Mouse (Mus musculus): ENCODE measurements around the gene Plcb1. TPM values are rescaled to one million over a fixed set of nuclear protein-coding genes. Genes with fewer than 3 reads are reported as not detected.
"Not testable (repeated sequence)": the region's sequence is repeated elsewhere in the genome, so short reads cannot be mapped to it uniquely, and the experiment has no call there.

Plcb1 gene
- polyA plus RNA-seq, 1 experiment = 0.11 TPM

DNA sequence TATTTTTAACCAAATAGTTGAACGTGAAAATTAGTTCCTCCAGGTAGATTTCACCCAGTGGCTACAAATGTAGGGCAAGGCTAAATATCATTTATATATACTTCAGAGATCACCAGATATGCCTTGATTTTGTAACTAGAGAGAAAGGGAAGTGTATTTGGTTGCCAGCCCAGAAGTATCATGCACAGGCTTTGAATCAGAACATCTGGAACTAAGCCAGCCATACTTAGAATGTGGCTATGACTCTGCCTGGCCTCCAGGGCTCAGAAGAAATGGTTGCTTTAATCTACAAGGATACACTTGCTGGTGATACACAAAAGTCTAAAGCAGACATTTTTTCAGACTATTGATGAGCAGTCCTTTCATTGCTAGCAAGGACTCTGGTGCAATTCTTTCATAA is 191.8 kb downstream of the Plcb1 start:
- Histone ChIP-seq H3K4me1 (ENCODE audit: control insufficient read depth, insufficient read depth, low read length) (no peaks in the 10 kb centered on the region), H3K27ac (ENCODE audit: insufficient read depth, low read depth, low read length) (no peak overlapping the region), H3K4me3 (ENCODE audit: insufficient read depth, low read length) (no peak overlapping the region)
- TF ChIP-seq POLR2A (IDR thresholded peaks at IDR 0.05; ENCODE audit: borderline replicate concordance, low read depth, low read length) (no peak), CTCF (IDR thresholded peaks at IDR 0.05; ENCODE audit: low read depth, low read length) (no peak)

DNA sequence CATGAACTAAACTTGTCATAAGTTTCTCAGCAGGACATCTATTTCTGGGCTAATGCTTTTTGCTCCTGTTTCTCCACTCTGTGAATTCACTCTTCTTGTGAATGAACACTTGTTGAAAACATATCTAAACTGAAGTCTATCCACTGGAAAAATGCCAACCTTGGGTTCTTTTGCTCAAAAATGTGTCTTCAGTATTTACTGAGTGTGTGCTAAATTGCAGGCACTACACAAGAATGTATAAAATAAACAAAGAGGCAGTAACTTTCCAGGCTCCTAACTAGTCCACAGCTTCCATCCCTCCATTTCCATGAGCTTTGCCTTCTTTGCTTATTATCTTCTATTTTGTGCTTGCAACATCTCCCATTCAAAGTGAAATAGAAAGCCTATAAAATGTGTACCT is 195.5 kb downstream of the Plcb1 start:
- no peak overlapping the region for H3K4me3 ChIP-seq (ENCODE audit: insufficient read depth, low read length)
- no peaks in the 10 kb centered on the region for H3K4me1 ChIP-seq (ENCODE audit: control insufficient read depth, insufficient read depth, low read length)
- H3K27ac ChIP-seq (ENCODE audit: insufficient read depth, low read depth, low read length) = no peak overlapping the region
- TF ChIP-seq CTCF (IDR thresholded peaks at IDR 0.05; ENCODE audit: low read depth, low read length) (no peak), POLR2A (IDR thresholded peaks at IDR 0.05; ENCODE audit: borderline replicate concordance, low read depth, low read length) (no peak)

DNA sequence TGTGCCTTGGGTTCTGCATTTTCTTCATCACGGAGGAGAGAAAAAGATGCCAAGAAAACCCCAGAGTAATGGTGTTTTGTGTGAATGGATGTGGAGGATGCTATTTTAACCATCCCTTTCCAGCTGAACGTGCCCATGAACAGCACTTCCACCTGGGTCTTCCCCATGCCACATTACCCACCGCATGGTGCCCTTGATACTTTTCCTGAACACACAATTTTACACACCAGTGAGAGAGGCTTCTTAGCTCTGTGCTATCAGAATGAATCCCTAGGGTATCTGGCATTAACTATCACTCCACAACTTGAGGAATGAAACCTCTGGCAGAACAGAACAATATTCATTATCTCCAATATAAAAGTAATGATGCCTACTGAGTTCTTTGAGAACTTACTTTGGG is 199.0 kb downstream of the Plcb1 start:
- Histone ChIP-seq H3K4me1 (ENCODE audit: control insufficient read depth, insufficient read depth, low read length) (no peaks in the 10 kb centered on the region), H3K4me3 (ENCODE audit: insufficient read depth, low read length) (no peak overlapping the region), H3K27ac (ENCODE audit: insufficient read depth, low read depth, low read length) (no peak overlapping the region)
- TF ChIP-seq CTCF (IDR thresholded peaks at IDR 0.05; ENCODE audit: low read depth, low read length) (no peak), POLR2A (IDR thresholded peaks at IDR 0.05; ENCODE audit: borderline replicate concordance, low read depth, low read length) (no peak)

DNA sequence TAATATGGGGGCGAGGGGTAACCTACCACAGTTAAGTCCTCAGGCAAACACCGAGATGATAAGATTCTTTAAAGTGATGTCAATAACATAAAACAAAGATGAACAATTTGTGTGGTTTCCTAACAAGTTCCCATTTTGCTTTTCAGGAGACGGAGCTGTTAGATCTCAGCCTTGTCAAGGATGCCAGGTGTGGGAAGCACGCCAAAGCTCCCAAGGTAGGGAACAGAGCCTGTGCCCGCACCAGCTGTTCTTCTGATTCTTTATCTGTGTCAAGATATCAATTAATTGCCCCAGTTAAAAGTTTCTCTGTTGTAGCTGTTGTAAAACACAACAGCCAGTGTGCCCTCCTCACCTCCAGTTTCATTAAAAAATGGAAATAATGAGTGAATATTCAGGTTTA is 202.1 kb downstream of the Plcb1 start:
- Histone ChIP-seq H3K4me1 (ENCODE audit: control insufficient read depth, insufficient read depth, low read length) (no peaks in the 10 kb centered on the region), H3K4me3 (ENCODE audit: insufficient read depth, low read length) (no peak overlapping the region), H3K27ac (ENCODE audit: insufficient read depth, low read depth, low read length) (no peak overlapping the region)
- TF ChIP-seq POLR2A (IDR thresholded peaks at IDR 0.05; ENCODE audit: borderline replicate concordance, low read depth, low read length) = no peak
- TF ChIP-seq CTCF (IDR thresholded peaks at IDR 0.05; ENCODE audit: low read depth, low read length) = no peak

DNA sequence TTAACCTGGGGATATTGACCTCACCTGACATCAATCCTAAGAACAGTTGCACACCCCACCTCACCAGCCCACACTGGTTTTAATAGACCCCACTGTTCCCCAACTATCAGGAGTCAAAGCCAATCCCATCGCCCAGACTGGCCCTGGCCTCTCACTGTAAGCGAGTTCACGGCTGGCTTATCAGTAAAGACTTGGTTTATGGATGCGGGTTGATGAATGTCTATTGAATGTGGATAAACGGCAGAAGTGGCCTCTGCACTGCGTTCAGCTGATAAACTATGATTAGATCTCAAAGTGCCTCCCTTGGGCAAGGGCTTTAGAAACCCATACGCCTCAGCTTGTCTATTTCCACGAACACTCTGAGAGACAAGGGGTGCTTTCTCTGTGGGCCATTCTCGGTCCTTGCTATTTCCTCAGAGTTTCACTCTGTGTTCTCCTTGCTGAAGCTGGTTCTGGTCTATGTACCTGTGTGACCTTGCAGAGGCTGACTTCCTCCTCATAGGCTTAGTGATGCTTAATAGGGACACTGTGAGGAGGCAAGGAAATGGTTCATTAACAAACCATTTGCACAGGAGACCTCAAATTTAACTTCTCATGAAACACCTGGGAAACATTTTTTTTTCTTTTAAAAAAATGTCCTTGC is 203.9 kb downstream of the Plcb1 start:
- Histone ChIP-seq H3K27ac (ENCODE audit: insufficient read depth, low read depth, low read length) (no peak overlapping the region), H3K4me3 (ENCODE audit: insufficient read depth, low read length) (no peak overlapping the region), H3K4me1 (ENCODE audit: control insufficient read depth, insufficient read depth, low read length) (no peaks in the 10 kb centered on the region)
- TF ChIP-seq POLR2A (IDR thresholded peaks at IDR 0.05; ENCODE audit: borderline replicate concordance, low read depth, low read length) (no peak), CTCF (IDR thresholded peaks at IDR 0.05; ENCODE audit: low read depth, low read length) (no peak)

DNA sequence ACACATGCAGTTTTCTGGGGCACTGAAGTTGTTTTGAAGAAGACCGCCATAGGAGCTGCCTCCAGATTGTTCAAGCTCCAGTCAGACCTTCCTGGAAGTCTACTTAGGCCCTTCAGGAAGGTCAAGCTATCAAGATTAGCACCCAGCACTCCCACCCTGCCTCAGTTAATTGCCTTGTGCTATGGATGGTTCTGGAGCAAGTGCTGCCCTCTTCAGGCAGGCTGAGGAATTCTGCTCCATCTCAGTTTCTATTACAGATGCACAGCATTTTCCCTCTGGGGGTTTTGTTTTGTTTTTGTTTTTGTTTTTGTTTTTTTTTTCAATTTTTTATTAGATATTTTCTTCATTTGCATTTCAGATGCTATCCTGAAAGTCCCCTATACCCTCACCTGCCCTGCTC is 221.3 kb downstream of the Plcb1 start:
- TF ChIP-seq POLR2A (IDR thresholded peaks at IDR 0.05; ENCODE audit: borderline replicate concordance, low read depth, low read length) (no peak), CTCF (IDR thresholded peaks at IDR 0.05; ENCODE audit: low read depth, low read length) (no peak)
- H3K27ac ChIP-seq (ENCODE audit: insufficient read depth, low read depth, low read length) = no peak overlapping the region

DNA sequence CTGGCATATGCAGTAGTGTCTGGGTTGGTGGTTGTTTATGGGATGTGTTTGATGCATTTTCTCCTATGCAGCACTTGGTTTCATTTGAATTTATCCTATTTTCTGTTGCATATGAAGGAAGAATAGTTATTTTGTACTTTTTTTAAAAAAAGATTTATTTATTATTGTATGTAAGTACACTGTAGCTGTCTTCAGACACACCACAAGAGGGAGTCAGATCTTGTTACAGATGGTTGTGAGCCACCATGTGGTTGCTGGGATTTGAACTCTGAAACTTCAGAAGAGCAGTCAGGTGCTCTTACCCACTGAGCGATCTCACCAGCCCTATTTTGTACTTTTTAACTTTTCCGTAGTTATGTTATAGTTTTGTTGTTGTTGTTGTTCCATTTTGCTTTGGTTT is 222.0 kb downstream of the Plcb1 start:
- not testable (repeated sequence) for H3K27ac ChIP-seq (ENCODE audit: insufficient read depth, low read depth, low read length); H3K4me1 ChIP-seq (ENCODE audit: control insufficient read depth, insufficient read depth, low read length); H3K4me3 ChIP-seq (ENCODE audit: insufficient read depth, low read length)

More for the DNA sequence above, 221.3 kb downstream of the Plcb1 start:
- Histone ChIP-seq H3K4me1 (ENCODE audit: control insufficient read depth, insufficient read depth, low read length) (no peaks in the 10 kb centered on the region), H3K4me3 (ENCODE audit: insufficient read depth, low read length) (no peak overlapping the region)

DNA sequence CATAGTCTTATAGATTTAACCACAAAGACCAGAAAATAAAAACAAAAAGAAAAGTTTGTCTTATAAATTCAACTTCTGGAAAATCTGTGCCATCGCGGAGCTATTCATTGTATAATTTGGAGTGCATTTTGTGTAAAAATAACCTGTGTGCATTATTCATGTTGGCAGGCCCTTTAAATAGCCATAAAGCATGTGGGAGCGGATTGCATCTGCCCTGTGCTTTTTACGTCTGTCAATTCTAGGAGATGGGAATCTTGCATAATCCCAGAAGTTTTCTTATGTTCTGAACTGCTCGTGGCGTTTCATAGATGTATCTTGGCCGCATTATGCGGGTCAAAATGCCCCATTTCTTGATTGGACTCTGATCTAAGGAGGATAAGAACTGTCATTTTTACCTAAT is 224.5 kb downstream of the Plcb1 start:
- Histone ChIP-seq H3K4me1 (ENCODE audit: control insufficient read depth, insufficient read depth, low read length) (no peaks in the 10 kb centered on the region), H3K4me3 (ENCODE audit: insufficient read depth, low read length) (no peak overlapping the region), H3K27ac (ENCODE audit: insufficient read depth, low read depth, low read length) (no peak overlapping the region)
- TF ChIP-seq POLR2A (IDR thresholded peaks at IDR 0.05; ENCODE audit: borderline replicate concordance, low read depth, low read length) = no peak

DNA sequence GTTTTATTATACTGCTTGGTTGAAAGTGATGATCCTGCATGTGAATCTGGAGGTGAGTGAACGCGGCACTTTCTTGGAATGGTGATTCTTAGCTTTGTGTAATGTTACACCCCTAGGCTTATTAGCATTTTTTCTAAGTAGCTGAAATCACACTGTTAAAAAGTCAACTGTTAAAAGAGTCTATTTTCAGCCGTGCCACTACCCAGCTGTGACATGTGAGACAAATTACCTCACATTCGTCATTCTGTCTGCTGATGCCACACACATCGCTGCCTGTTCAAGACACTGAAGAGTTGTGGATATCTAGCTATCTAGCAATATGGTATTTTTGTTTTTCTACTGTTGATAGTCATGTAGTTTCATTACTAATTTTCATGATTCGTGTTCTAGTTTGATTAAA is 229.6 kb downstream of the Plcb1 start:
- H3K27ac ChIP-seq (ENCODE audit: insufficient read depth, low read depth, low read length) = no peak overlapping the region
- H3K4me1 ChIP-seq (ENCODE audit: control insufficient read depth, insufficient read depth, low read length) = no peaks in the 10 kb centered on the region
- TF ChIP-seq CTCF (IDR thresholded peaks at IDR 0.05; ENCODE audit: low read depth, low read length) (no peak), POLR2A (IDR thresholded peaks at IDR 0.05; ENCODE audit: borderline replicate concordance, low read depth, low read length) (no peak)
- no peak overlapping the region for H3K4me3 ChIP-seq (ENCODE audit: insufficient read depth, low read length)

DNA sequence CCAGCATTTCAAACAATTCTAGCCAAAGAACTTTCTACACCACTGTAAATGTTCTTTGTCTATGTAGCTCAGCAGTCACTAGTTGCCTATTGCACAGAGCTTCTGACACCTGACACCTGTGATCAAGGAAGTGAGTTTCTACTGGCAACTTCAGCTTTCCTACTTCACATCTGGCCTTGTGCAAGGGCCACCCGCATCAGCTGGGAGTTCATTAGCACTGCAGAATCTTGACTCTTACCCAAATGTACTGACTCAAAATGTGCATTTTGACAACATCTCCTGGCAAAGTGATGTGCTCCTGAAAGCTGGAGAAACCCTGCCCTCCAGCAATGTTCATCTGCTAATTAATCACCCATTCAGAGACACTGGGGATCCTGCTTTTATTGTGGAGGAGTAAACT is 232.4 kb downstream of the Plcb1 start:
- TF ChIP-seq POLR2A (IDR thresholded peaks at IDR 0.05; ENCODE audit: borderline replicate concordance, low read depth, low read length) (no peak), CTCF (IDR thresholded peaks at IDR 0.05; ENCODE audit: low read depth, low read length) (no peak)
- no peak overlapping the region for H3K27ac ChIP-seq (ENCODE audit: insufficient read depth, low read depth, low read length)
- H3K4me1 ChIP-seq (ENCODE audit: control insufficient read depth, insufficient read depth, low read length) = no peaks in the 10 kb centered on the region
- no peak overlapping the region for H3K4me3 ChIP-seq (ENCODE audit: insufficient read depth, low read length)

DNA sequence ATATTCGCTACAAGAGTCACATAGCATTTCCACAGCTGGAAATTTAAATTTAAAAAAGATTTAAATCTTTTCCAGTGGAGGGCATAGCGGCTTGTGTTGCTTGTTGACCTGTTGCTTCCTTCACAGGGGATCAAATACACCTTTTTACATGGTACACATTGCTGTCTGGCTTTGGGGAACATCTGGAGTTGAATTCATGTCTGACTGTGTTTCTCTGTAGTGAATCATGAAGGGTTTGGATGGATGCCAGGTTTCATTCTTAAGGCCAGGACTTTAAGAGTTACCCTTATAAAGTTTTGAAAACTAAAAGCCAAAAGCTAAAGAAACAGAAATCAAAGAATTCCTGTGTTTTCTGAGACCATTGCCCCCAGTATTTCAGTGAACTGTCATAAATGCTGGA is 232.8 kb downstream of the Plcb1 start:
- Histone ChIP-seq H3K27ac (ENCODE audit: insufficient read depth, low read depth, low read length) (no peak overlapping the region), H3K4me3 (ENCODE audit: insufficient read depth, low read length) (no peak overlapping the region), H3K4me1 (ENCODE audit: control insufficient read depth, insufficient read depth, low read length) (no peaks in the 10 kb centered on the region)
- TF ChIP-seq CTCF (IDR thresholded peaks at IDR 0.05; ENCODE audit: low read depth, low read length) (no peak), POLR2A (IDR thresholded peaks at IDR 0.05; ENCODE audit: borderline replicate concordance, low read depth, low read length) (no peak)
